In genomic region chr1:152622765-152623211, GRCm38 (mm10) we compare ENCODE assay signal across 7 mouse cellular contexts.
DNase-seq lines count a peak whose midpoint lies in the region; ATAC-seq and TF ChIP-seq lines count a peak whose summit lies in the region.

No protein-coding gene starts in this region.

- peaks cover 37% of the 10 kb centered on the region for H3K4me1 ChIP-seq in bone marrow macrophage, adult 2 months (ENCODE audit: control insufficient read depth, insufficient read depth, low read length)
- peaks cover 34% of the 10 kb centered on the region for H3K4me1 ChIP-seq in limb, embryonic 13.5 days
- H3K4me1 ChIP-seq in neural tube, embryonic 15.5 days, result peaks cover 33% of the 10 kb centered on the region

- H3K4me3 ChIP-seq in bone marrow macrophage, adult 2 months (ENCODE audit: insufficient read depth, low read length), result peak overlapping the region; percentile 87
- H3K4me3 ChIP-seq in limb, embryonic 13.5 days, result peak overlapping the region; percentile 69
- H3K4me3 ChIP-seq in neural tube, embryonic 15.5 days (replicated peaks), result peak overlapping the region; percentile 63; the same call in 1 of the 2 replicates

- 34% methylated on average over 9 of the region's 9 CpGs for WGBS in limb, embryonic 13.5 days
- 77% methylated on average over 9 of the region's 9 CpGs for WGBS in neural tube, embryonic 15.5 days

- H3K9ac ChIP-seq in limb, embryonic 13.5 days, result no peak overlapping the region
- no peak overlapping the region for H3K9ac ChIP-seq in neural tube, embryonic 15.5 days (replicated peaks)

- no peak for TF ChIP-seq POLR2A in bone marrow macrophage, adult 2 months (IDR thresholded peaks at IDR 0.05; ENCODE audit: borderline replicate concordance, low read depth, low read length)

- H3K27me3 ChIP-seq in limb, embryonic 13.5 days, result no peaks in the 10 kb centered on the region
- H3K27me3 ChIP-seq in neural tube, embryonic 15.5 days (replicated peaks), result 0 out of 2 replicates have a peak, but pooled peaks cover 3% of the 10 kb centered on the region

- no peak overlapping the region for H3K27ac ChIP-seq in bone marrow macrophage, adult 2 months (ENCODE audit: insufficient read depth, low read depth, low read length)
- no peak overlapping the region for H3K27ac ChIP-seq in limb, embryonic 13.5 days
- H3K27ac ChIP-seq in neural tube, embryonic 15.5 days (replicated peaks), result no peak overlapping the region

- ATAC-seq in limb, embryonic 13.5 days (ENCODE audit: low FRiP score, low read depth), result no peak
- ATAC-seq in neural tube, embryonic 15.5 days (ENCODE audit: low FRiP score), result no peak

- H3K4me2 ChIP-seq in limb, embryonic 13.5 days (replicated peaks), result peak overlapping the region; percentile 80
- peak overlapping the region; percentile 89 for H3K4me2 ChIP-seq in neural tube, embryonic 15.5 days

- DNase-seq in 3T3-L1 (ENCODE audit: low read depth, low spot score), result peak; percentile 29
- DNase-seq in heart, postnatal 36 days, result peak; percentile 47 to 71
- DNase-seq in thymus, postnatal 36 days, result no peak
- no peak for DNase-seq in frontal cortex, postnatal 14 days (ENCODE audit: low spot score in 2 of 2)

- H3K9me3 ChIP-seq in limb, embryonic 13.5 days, result peaks cover 6% of the 10 kb centered on the region; the same call in 1 of the 2 replicates
- H3K9me3 ChIP-seq in neural tube, embryonic 15.5 days (replicated peaks), result no peaks in the 10 kb centered on the region

- intact Hi-C loops in heart, postnatal 36 days (cut with DNase I), result loop anchor here (2.0 kb wide), 1 partner anchor 44 kb away; no protein-coding TSS in a partner anchor

- peaks cover 14% of the 10 kb centered on the region for H3K36me3 ChIP-seq in limb, embryonic 13.5 days
- no peaks in the 10 kb centered on the region for H3K36me3 ChIP-seq in neural tube, embryonic 15.5 days

- no peak for TF ChIP-seq CTCF in bone marrow macrophage, adult 2 months (IDR thresholded peaks at IDR 0.05; ENCODE audit: low read depth, low read length)

Comparison
In these comparisons a context has a peak if more than half of its experiments do, and no peak if none do; other contexts are left out.
1. DNase-seq: peak in 3T3-L1 (single experiment) and heart, postnatal 36 days (2 of 2); none in thymus, postnatal 36 days (0 of 2) and frontal cortex, postnatal 14 days (0 of 2).
2. Peak in every context shown above with its lines, with median percentiles within 50 percentile points of each other: H3K4me3 ChIP-seq.